Mouse (Mus musculus): ENCODE measurements around the gene Jpt1. TPM values are rescaled to one million over a fixed set of nuclear protein-coding genes. Genes with fewer than 3 reads are reported as not detected.
"Not testable (repeated sequence)": the region's sequence is repeated elsewhere in the genome, so short reads cannot be mapped to it uniquely, and the experiment has no call there.

The Jpt1 gene
- 493 and 505 TPM in 2 replicates for polyA plus RNA-seq (2015; fragmentation: Nextera tagmentation; extraction: Ambion mirVana)

DNA sequence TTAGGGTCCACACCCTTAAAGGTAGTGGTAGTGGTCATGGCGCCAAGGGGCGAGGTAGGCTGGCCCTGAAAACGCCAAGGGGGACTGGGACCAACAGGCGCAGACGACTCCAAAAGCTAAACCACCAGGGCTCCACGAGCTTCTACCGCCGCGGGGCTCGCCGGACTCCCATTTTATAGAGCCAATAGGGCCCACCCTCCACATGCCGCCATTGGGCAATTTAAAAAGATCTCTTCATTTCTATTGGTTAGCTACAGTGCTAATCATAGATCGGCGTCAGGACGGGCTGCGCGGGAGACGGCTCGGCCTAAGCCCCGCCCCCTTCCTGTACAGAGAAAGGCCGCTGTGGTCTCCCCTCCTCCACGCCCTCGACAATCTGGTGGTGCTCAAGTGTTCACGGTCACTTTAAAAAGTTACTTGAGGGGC is at the start of gene Jpt1:
Jpt1 (minus strand) TSS at position 150 of the 426 bp plus-strand sequence.
- WGBS = under 1% methylated on average over 24 of the region's 24 CpGs
- Histone ChIP-seq H3K9ac (peak within 1 kb of the TSS; percentile 98), H3K9me3 (no peaks in the 10 kb centered on the region), H3K4me1 (replicated peaks) (peaks cover 30% of the 10 kb centered on the region), H3K4me2 (replicated peaks) (peak within 1 kb of the TSS; percentile 78), H3K4me3 (replicated peaks) (peak within 1 kb of the TSS; percentile 93), H3K27ac (peak within 1 kb of the TSS; percentile 93), H3K27me3 (replicated peaks) (no peaks in the 10 kb centered on the region), H3K36me3 (no peaks in the 10 kb centered on the region)
- peak; percentile 95 for ATAC-seq

DNA sequence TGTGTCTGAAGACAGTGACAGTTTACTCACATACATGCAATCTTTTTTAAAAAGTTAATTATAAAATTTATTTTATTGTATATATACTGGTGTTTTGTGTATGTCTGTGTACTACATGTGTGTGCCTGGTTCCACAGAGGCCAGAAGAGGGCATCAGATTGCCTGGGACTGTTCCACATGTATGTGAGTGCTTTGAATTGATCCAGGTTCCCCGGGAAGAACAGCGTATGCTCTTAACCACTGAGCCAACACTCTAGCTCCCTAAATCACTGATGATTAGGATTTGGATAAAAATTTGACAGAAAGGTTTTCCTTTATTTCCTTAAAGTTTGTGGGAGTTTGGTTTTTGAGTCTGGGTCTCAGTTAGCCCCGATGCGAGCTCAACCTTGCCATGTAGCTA is 49.2 kb upstream of the Jpt1 start:
- Histone ChIP-seq H3K9me3 (no peaks in the 10 kb centered on the region), H3K4me3 (replicated peaks) (peak overlapping the region; percentile 88), H3K36me3 (peaks cover 14% of the 10 kb centered on the region), H3K27me3 (replicated peaks) (no peaks in the 10 kb centered on the region), H3K4me2 (replicated peaks) (peak overlapping the region; percentile 74), H3K4me1 (replicated peaks) (0 out of 2 replicates have a peak, but pooled peaks cover 12% of the 10 kb centered on the region), H3K9ac (peak overlapping the region; percentile 70), H3K27ac (peak overlapping the region; percentile 80; the same call in 1 of the 2 replicates)
- WGBS = 45% methylated on average over 4 of the region's 4 CpGs
- ATAC-seq = 0 out of 2 replicates have a peak, but pooled peaks have one; percentile 30

- Histone ChIP-seq H3K27ac (no peak overlapping the region), H3K36me3 (no peaks in the 10 kb centered on the region), H3K9ac (no peak overlapping the region), H3K9me3 (no peaks in the 10 kb centered on the region), H3K4me2 (replicated peaks) (no peak overlapping the region), H3K4me3 (replicated peaks) (no peak overlapping the region), H3K4me1 (replicated peaks) (no peaks in the 10 kb centered on the region), H3K27me3 (replicated peaks) (no peaks in the 10 kb centered on the region)
- 77% methylated on average over 17 of the region's 17 CpGs for WGBS
- ATAC-seq = no peak
Observed at GRCm38 (mm10) chr11:115555717-115556116, 41.5 kb upstream of the Jpt1 start.

GRCm38 (mm10) chr11:115552783-115553182 is 38.6 kb upstream of the Jpt1 start:
- ATAC-seq = no peak
- H3K4me1 ChIP-seq (replicated peaks) = no peaks in the 10 kb centered on the region
- H3K27me3 ChIP-seq (replicated peaks) = no peaks in the 10 kb centered on the region
- no peak overlapping the region for H3K9ac ChIP-seq
- H3K36me3 ChIP-seq = no peaks in the 10 kb centered on the region
- WGBS = 65% methylated on average over 4 of the region's 4 CpGs
- H3K4me3 ChIP-seq (replicated peaks) = no peak overlapping the region
- no peak overlapping the region for H3K27ac ChIP-seq
- no peak overlapping the region for H3K4me2 ChIP-seq (replicated peaks)
- no peaks in the 10 kb centered on the region for H3K9me3 ChIP-seq

- no peak overlapping the region for H3K4me2 ChIP-seq (replicated peaks)
- no peak overlapping the region for H3K9ac ChIP-seq
- no peak for ATAC-seq
- WGBS = 68% methylated on average over 4 of the region's 4 CpGs
- H3K9me3 ChIP-seq = no peaks in the 10 kb centered on the region
- H3K36me3 ChIP-seq = no peaks in the 10 kb centered on the region
- no peak overlapping the region for H3K4me3 ChIP-seq (replicated peaks)
- H3K27me3 ChIP-seq (replicated peaks) = no peaks in the 10 kb centered on the region
- no peak overlapping the region for H3K27ac ChIP-seq
- H3K4me1 ChIP-seq (replicated peaks) = no peaks in the 10 kb centered on the region
Observed at GRCm38 (mm10) chr11:115543571-115543970, 29.4 kb upstream of the Jpt1 start.

- no peak for ATAC-seq
- Histone ChIP-seq H3K4me1 (replicated peaks) (0 out of 2 replicates have a peak, but pooled peaks cover 3% of the 10 kb centered on the region), H3K36me3 (peaks cover under 1% of the 10 kb centered on the region), H3K27me3 (replicated peaks) (no peaks in the 10 kb centered on the region), H3K9ac (no peak overlapping the region), H3K4me3 (replicated peaks) (no peak overlapping the region), H3K4me2 (replicated peaks) (no peak overlapping the region), H3K27ac (no peak overlapping the region), H3K9me3 (no peaks in the 10 kb centered on the region)
- 69% methylated on average over 2 of the region's 2 CpGs for WGBS
Observed at GRCm38 (mm10) chr11:115538045-115538444, 23.9 kb upstream of the Jpt1 start.

DNA sequence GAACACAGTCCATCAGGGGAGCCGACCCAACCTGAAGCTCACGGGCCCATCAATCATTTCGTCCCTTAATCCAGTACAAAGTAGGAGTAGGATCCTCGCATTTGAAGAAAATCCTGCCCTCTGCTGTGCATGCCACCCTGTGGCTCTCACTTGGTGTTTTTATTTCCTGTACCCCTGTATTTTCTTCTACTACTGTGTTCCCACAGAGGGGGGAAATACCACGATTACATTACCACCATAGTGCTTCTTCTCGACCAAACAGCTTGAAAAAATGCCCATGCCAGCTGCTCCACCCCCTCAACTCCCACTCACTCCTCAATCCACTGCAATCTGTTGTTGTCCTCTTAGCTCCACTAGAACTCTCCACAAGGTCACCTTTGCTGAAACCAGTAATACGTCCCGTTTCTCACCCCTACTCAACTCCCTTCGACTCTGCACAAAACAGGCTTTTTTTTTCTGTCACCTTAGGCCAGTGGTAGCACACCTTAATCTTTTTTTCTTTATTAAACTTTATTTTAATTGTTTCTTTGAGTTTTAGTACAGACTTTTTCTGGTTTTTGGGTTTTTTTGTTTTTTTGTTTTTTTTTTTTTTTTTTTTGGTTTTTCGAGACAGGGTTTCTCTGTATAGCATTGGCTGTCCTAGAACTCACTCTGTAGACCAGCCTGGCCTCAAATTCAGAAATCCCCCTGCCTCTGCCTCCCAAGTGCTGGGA is 22.8 kb upstream of the Jpt1 start:
- Histone ChIP-seq H3K4me1 (replicated peaks) (0 out of 2 replicates have a peak, but pooled peaks cover 6% of the 10 kb centered on the region), H3K27ac (peak overlapping the region; percentile 100), H3K4me2 (replicated peaks) (peak overlapping the region; percentile 68; the same call in 1 of the 2 replicates), H3K36me3 (peaks cover 11% of the 10 kb centered on the region), H3K9ac (no peak overlapping the region), H3K27me3 (replicated peaks) (no peaks in the 10 kb centered on the region), H3K9me3 (no peaks in the 10 kb centered on the region), H3K4me3 (replicated peaks) (no peak overlapping the region)
- ATAC-seq = no peak; the same call in 1 of the 2 replicates
- 88% methylated on average over 10 of the region's 10 CpGs for WGBS

DNA sequence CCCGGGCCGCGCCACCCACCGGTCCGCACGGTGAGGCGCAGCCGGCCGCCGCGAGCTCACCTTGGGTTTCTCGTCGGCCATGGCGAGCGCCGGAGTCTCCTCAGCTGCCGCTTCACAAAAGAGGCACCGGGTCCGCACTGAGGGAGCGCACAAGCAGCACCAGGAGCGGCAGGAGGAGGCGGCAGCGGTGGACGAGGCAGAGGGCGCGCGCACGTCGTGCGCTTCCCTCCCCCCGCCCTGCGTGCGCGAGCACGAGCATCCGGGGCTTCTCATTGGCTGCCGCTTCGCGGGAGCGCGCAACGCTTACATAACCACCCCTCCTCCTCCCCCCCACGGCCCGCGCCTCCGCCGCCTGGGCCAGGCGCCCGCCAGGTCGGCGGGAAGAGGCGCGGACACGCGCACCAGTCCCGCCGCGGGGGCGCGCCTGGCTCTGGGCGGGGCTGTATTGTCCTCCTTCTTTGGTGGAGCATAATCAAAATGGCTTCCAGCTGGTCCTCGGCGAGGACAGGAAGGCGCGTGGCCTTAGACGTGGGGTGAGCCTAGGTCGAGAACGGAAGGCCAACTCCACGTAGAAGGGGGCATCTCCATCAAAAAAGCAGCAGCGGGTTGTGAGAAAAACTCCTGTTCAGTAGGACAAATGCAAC is 22.0 kb upstream of the Jpt1 start, which contains the start of gene Sumo2:
Sumo2 (minus strand) TSS at position 239 of the 644 bp plus-strand sequence.
- 2% methylated on average over 69 of the region's 70 CpGs for WGBS
- Histone ChIP-seq H3K4me2 (replicated peaks) (peak within 1 kb of the TSS; percentile 68), H3K4me1 (replicated peaks) (0 out of 2 replicates have a peak, but pooled peaks cover 6% of the 10 kb centered on the region), H3K4me3 (replicated peaks) (peak within 1 kb of the TSS; percentile 94), H3K27me3 (replicated peaks) (no peaks in the 10 kb centered on the region), H3K9me3 (no peaks in the 10 kb centered on the region), H3K9ac (peak within 1 kb of the TSS; percentile 98), H3K36me3 (peaks cover 17% of the 10 kb centered on the region), H3K27ac (peak within 1 kb of the TSS; percentile 100)
- peak; percentile 96 for ATAC-seq

DNA sequence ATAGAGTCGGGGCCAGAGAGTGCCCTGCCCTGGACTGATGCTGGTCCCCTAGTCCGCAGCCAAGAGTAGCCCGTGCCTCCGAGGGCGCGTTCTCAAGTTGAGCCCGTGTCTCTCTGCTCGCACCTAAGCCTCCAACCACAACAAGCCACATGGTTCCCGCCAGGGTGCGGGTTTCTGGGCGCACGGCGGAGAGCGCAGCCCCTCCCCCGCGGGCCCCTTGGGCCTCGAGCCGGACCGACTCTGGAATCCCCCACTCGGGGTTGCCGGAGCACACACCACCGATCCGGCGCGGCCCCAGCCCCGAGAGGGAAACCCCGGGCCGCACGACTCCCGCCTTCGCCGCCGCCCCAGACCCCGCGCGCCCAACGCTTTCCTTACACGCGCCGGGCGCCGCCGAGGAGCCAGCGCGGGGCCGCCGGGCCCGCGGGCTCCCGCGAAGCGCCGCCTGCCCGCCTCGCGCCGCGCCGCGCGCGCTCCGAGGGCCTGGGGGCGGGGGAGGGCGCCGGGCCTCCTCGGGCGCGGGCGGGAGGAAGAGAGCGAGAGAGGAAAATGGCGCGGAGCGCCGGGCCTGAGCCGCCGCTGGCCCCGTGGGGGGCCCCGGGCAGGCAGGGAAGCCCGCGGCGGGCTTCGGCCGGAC is 21.3 kb upstream of the Jpt1 start:
- Histone ChIP-seq H3K27ac (peak overlapping the region; percentile 100), H3K9ac (peak overlapping the region; percentile 98), H3K9me3 (no peaks in the 10 kb centered on the region), H3K4me1 (replicated peaks) (0 out of 2 replicates have a peak, but pooled peaks cover 6% of the 10 kb centered on the region), H3K27me3 (replicated peaks) (no peaks in the 10 kb centered on the region), H3K4me2 (replicated peaks) (peak overlapping the region; percentile 68), H3K4me3 (replicated peaks) (peak overlapping the region; percentile 94), H3K36me3 (peaks cover 17% of the 10 kb centered on the region)
- ATAC-seq = peak; percentile 81
- under 1% methylated on average over 49 of the region's 84 CpGs for WGBS

DNA sequence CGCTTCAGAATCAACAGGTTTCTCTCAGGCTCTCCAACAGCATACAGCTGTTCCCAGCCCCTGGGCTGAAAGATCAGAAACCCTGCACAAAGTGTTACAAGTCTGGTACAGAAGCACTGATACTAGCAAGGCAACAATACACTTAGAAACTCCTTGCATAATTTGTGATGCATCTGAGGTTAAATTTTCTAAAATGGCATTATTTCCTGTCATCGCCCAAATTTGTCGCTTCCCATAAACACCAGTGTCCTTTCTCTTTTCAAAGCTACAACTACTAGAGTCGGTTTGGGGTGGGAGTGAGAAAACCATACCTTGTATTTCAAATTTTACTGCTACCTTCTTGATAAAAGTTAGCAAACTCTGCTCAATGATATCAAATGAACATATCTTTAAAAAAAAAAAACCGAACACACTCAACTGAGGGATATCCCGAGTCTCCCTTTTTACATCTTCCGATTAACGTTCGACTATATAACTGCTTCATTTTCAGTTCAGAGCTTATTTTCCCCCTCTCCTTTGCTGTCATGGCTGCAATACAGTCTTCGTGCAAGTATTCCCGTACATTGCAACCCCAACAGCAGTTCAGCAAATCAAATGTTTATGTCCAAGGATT is 20.7 kb upstream of the Jpt1 start:
- ATAC-seq = no peak
- peaks cover 17% of the 10 kb centered on the region for H3K36me3 ChIP-seq

GRCm38 (mm10) chr11:115526446-115526845 is 12.3 kb upstream of the Jpt1 start:
- H3K36me3 ChIP-seq = peaks cover 30% of the 10 kb centered on the region

More for the DNA sequence above, 20.7 kb upstream of the Jpt1 start:
- H3K4me3 ChIP-seq (replicated peaks) = peak overlapping the region; percentile 94
- H3K9me3 ChIP-seq = no peaks in the 10 kb centered on the region
- WGBS = 2% methylated on average over 11 of the region's 11 CpGs
- peak overlapping the region; percentile 100 for H3K27ac ChIP-seq
- H3K27me3 ChIP-seq (replicated peaks) = no peaks in the 10 kb centered on the region
- 0 out of 2 replicates have a peak, but pooled peaks cover 6% of the 10 kb centered on the region for H3K4me1 ChIP-seq (replicated peaks)
- peak overlapping the region; percentile 98 for H3K9ac ChIP-seq
- H3K4me2 ChIP-seq (replicated peaks) = peak overlapping the region; percentile 68

More at GRCm38 (mm10) chr11:115526446-115526845, 12.3 kb upstream of the Jpt1 start:
- not testable (repeated sequence) for H3K9ac ChIP-seq; H3K4me1 ChIP-seq (replicated peaks); ATAC-seq; H3K27me3 ChIP-seq (replicated peaks); H3K9me3 ChIP-seq; H3K4me2 ChIP-seq (replicated peaks); H3K27ac ChIP-seq; H3K4me3 ChIP-seq (replicated peaks)
- WGBS = 73% methylated on average over 3 of the region's 3 CpGs

Data from intestine, embryonic 15.5 days (tissue).